ENCODE assay signal across 26 mouse cellular contexts in the genomic region with DNA sequence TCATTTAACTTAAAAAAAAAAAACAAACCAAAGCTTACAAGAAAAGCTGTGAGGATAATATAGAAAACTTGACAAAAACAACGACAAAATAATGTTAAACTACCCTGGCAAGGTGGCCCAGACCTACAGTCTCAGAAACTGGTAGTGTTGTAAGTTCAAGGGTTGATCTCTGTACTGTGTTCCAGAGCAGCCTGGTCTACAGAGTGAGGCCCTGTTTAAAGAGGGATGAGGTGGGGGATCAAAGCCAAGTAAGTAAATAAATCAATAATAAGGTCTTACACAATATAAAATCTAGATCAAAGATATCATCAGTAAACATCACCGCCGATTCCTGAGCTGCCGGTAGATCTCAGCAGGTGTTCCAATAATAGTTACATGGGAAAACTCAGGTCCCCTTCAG. TPM values are rescaled to one million over a fixed set of nuclear protein-coding genes. Genes with fewer than 3 reads are reported as not detected.
"Had no signal": no experiment of that assay in that cellular context is flagged by ENCODE, and none has a peak within 500 bp of the region (broad histone marks: within the 10 kb centered on the region; RNA-seq: fewer than 3 reads in every experiment).

No protein-coding gene starts in this region.

- H3K4me1 ChIP-seq: heart, embryonic 13.5 days; heart, embryonic 15.5 days; hindbrain, embryonic 13.5 days; hindbrain, embryonic 15.5 days; kidney, embryonic 15.5 days; limb, embryonic 13.5 days; limb, embryonic 15.5 days had no signal

- H3K4me2 ChIP-seq: heart, embryonic 11.5 days; heart, embryonic 13.5 days; heart, embryonic 15.5 days; hindbrain, embryonic 13.5 days; hindbrain, embryonic 15.5 days; kidney, embryonic 15.5 days; limb, embryonic 13.5 days; limb, embryonic 15.5 days had no signal

- H3K9me3 ChIP-seq: heart, embryonic 13.5 days; heart, embryonic 15.5 days; hindbrain, embryonic 13.5 days; hindbrain, embryonic 15.5 days; kidney, embryonic 15.5 days; limb, embryonic 13.5 days; limb, embryonic 15.5 days had no signal

- DNase-seq: gastrocnemius, adult 2 months; gastrocnemius, postnatal 10 days; gastrocnemius, postnatal 25 days; heart, adult 18-20 months; heart, postnatal 14 days; heart, postnatal 36 days; kidney, adult 11 months; kidney, adult 2 months; kidney, adult 9 months; kidney, postnatal 14 days; kidney, postnatal 36 days; layer of hippocampus, adult 9-11 months; layer of hippocampus, postnatal 36 days; left cerebral cortex, postnatal 4 days had no signal

- H3K27ac ChIP-seq: gastrocnemius, adult 2 months; heart, embryonic 13.5 days; heart, embryonic 15.5 days; hindbrain, embryonic 13.5 days; hindbrain, embryonic 15.5 days; hindbrain, postnatal 0 days; kidney, embryonic 15.5 days; kidney, postnatal 0 days; limb, embryonic 13.5 days; limb, embryonic 15.5 days; liver, embryonic 14.5 days had no signal

- H3K9ac ChIP-seq: heart, embryonic 13.5 days; heart, embryonic 15.5 days; hindbrain, embryonic 13.5 days; hindbrain, embryonic 15.5 days; kidney, embryonic 15.5 days; limb, embryonic 13.5 days; limb, embryonic 15.5 days; liver, embryonic 14.5 days had no signal

- H3K4me3 ChIP-seq: gastrocnemius, adult 2 months; heart, embryonic 13.5 days; heart, embryonic 15.5 days; hindbrain, embryonic 13.5 days; hindbrain, embryonic 15.5 days; kidney, embryonic 15.5 days; limb, embryonic 13.5 days; limb, embryonic 15.5 days had no signal

- ATAC-seq: hindbrain, postnatal 0 days; intestine, embryonic 16.5 days had no signal

- H3K36me3 ChIP-seq: heart, embryonic 13.5 days; heart, embryonic 15.5 days; hindbrain, embryonic 13.5 days; hindbrain, embryonic 15.5 days; kidney, embryonic 15.5 days; limb, embryonic 13.5 days; limb, embryonic 15.5 days had no signal

- H3K27me3 ChIP-seq: heart, embryonic 15.5 days; hindbrain, embryonic 13.5 days; hindbrain, embryonic 15.5 days; kidney, embryonic 15.5 days; limb, embryonic 13.5 days had no signal

RNA-seq across cellular contexts. Expression of gene Dlgap5, which starts 44.2 kb away (rescaled TPM):
- total RNA-seq: gastrocnemius, adult 2 months had no signal
